Mouse (Mus musculus): ENCODE data around the gene Polr2a.

The Polr2a gene

DNA sequence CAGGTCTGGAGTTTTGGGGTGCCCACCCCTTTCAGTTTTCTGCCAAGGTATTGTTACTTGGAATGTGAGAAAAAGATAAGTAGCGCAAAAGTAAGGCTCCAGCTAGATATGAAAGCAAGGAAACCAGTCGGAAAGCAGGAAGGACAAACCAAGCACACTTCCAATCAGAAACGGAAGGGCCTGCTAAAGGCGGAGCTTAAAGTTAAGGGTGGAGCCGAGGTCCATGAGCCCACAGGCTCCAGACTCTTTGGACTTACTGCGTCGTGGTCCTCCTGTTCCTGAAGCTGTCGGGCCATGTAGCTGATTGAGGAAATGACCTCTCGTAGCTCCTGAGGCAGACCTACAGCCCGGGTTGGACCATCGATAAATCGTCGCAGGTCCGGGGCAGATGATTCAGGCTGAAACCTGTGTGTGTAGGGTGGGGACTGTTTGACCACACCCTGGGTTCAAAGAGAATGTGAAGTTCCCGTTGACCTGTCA lies 26.4 kb upstream of the Polr2a start:
- peak; percentile 33 to 52 for DNase-seq (ENCODE audit: low spot score in 2 of 2)

GRCm38 (mm10) chr11:69781828-69782227 lies 23.4 kb upstream of the Polr2a start:
- DNase-seq (ENCODE audit: low spot score in 2 of 2) = no peak

DNA sequence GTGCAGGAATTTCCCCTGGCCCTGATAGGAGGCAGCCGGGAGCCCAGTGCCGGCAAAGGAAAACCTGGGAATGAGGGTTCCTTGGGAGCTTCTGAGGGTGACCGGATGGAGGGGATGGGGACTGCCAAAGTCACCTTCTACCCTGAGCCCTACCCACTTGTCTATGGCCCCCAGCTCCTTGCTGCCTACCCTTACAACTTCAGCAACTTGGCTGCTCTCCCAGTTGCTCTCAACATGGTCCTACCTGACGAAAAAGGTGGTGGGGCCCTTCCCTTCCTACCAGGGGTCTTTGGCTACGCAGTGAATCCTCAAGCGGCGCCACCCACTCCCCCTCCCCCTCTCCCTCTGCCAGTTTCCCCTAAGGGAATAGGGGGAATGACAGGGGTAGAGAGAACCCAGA lies 20.5 kb upstream of the Polr2a start:
- no peak for DNase-seq (ENCODE audit: low spot score in 2 of 2)

GRCm38 (mm10) chr11:69778258-69778982 lies 20.0 kb upstream of the Polr2a start:
- no peak for DNase-seq (ENCODE audit: low spot score in 2 of 2)

GRCm38 (mm10) chr11:69777504-69778257 lies 19.2 kb upstream of the Polr2a start:
- DNase-seq (ENCODE audit: low spot score in 2 of 2) = no peak

GRCm38 (mm10) chr11:69776488-69776887 lies 18.1 kb upstream of the Polr2a start:
- DNase-seq (ENCODE audit: low spot score in 2 of 2) = no peak

DNA sequence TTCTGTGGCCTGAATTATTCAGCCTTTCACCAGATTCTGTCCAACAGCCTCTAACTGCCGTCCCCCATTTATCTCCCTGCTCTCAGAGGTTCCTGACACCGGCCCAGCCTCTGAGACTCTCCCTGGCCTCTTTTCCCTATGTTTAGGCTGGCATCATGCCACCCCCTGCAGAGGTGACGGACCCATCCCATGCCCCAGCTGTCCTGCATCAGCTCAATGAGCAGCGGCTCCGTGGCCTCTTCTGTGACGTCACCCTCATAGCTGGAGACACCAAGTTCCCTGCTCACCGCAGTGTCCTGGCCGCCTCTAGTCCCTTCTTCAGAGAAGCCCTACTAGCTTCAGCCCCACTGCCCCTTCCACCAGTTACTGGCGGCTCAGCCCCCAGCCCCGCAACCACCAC lies 17.3 kb upstream of the Polr2a start:
- no peak for DNase-seq (ENCODE audit: low spot score in 2 of 2)

DNA sequence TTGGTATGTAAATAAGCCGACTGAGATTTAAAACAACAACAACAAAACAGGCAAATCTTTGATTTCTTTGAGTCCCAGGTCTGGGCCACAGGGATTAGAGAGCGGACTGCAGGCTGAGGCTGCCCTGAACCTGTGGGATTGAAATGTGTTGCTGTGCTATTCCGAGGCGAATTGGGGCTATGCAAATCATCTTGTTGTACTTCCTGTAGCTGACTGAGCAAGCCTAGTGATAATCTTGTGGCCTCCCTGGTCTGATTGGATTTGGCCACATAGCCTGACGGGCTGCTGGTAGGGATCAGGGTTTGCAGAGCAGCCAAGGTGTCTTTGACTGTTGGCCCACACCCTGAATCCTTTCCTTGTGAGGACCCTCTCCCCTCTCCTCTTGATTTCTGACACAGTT lies 16.5 kb upstream of the Polr2a start:
- DNase-seq (ENCODE audit: low spot score in 2 of 2) = no peak

DNA sequence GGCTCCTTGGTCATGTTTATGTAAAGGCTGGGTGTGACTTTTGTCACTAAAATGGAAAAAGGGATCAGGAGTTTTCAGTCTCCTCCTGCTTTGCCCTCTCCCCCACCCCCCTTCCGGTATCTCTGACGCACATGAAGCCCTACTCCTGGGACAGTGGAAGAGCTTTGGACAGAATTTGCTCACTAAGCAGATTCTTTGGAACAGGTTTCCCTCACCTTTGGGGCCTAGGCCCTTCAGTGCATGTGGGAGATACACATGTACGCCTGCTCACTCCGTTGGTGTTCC lies 9.1 kb upstream of the Polr2a start:
- DNase-seq (ENCODE audit: low spot score in 2 of 2) = no peak

- DNase-seq (ENCODE audit: low spot score in 2 of 2) = no peak
These were observed 8.6 kb upstream of the Polr2a start for GRCm38 (mm10) chr11:69766872-69767624.

GRCm38 (mm10) chr11:69766126-69766609 lies 7.7 kb upstream of the Polr2a start:
- DNase-seq (ENCODE audit: low spot score in 2 of 2) = peak; percentile 62 to 74

DNA sequence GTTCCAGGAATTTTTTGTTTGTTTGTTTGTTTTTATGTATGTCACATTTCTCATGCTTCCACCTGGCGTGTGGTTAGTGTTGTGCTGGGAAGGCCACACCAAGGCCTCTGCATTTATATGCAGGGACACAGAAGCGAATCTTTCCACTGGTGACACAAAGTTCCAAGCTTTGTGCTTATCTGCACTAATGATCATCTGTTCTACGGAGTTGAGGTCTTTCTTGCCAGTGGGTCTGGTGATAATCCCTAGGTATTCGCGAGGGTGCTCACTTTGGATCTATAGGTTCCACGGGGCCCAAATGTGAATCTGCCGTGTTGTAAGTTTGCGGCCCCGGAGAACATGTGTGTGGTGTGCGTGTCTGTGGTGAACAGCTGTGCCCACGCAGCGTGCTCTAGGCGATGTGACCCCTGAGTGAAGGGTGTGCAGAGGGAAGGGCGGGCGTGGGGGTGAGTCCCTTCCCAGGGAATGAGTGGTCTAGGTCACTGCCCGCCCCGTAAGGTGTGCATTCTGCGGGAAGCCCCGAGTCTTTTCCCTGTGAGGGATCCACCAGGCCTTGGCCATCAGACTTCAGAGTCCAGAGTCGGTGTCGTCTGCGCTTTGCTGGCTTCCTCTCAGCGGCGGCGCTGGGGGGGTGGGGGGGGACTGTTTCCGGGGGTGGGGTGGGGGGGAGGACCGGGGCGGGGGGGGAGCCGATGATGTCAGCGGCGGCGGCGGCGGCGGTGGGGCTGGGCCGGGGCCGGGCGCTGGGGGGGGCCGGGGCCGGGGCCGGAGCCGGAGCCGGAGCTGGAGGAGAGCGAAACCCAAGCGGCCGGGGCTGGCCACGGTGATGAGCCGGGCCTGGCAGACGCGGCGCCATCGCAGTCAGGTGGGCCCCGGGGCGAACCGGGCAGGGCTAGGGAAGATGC lies 7.0 kb upstream of the Polr2a start, which contains the start of gene Zbtb4:
Gene Zbtb4 (plus strand): TSS at position 692 of the 905 bp plus-strand sequence.
- no peak for DNase-seq (ENCODE audit: low spot score in 2 of 2)

DNA sequence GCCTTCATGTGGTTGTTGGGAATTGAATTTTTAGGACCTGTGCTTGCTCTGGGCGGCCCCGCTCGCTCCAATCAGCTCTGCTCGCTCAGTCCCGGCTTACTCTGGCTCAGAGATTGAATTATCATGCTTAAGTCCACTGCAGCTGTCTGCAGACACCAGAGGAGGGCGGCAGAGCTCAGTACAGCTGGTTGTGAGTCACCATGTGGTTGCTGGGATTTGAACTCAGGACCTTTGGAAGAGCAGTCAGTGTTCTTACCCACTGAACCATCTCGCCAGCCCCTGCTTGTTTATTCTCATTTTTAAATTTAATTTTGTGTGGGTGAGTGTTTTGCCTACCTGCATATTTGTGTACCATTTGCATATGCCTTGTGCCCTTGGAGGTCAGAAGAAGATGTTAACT lies 5.1 kb upstream of the Polr2a start:
- DNase-seq (ENCODE audit: low spot score in 2 of 2) = no peak

DNA sequence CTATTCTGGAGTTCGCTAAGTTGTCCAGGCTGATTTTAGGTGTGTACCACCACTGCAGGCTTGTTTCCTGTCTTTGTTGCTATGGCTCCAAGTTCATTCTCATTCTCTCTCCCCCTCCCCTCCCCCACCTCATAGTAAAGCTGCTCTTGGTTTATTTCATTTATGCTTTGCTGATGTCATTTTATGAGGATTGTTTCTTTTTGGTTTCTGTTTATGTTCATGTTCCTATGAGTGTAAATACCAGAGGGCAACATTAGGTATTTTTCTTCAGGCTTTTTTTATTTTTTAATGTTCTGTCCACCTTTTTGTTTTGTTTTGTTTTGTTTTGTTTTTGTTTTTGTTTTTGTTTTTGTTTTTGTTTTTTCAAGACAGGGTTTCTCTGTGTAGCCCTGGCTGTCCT lies 3.4 kb upstream of the Polr2a start, which contains the start of gene Slc35g3:
Gene Slc35g3 (minus strand): TSS at position 101 of the 400 bp plus-strand sequence.
- no peak for DNase-seq (ENCODE audit: low spot score in 2 of 2)

GRCm38 (mm10) chr11:69760901-69761200 lies 2.4 kb upstream of the Polr2a start:
- no peak for DNase-seq (ENCODE audit: low spot score in 2 of 2)

- DNase-seq (ENCODE audit: low spot score in 2 of 2) = no peak
These were observed 1.9 kb upstream of the Polr2a start for GRCm38 (mm10) chr11:69760160-69760900.

DNA sequence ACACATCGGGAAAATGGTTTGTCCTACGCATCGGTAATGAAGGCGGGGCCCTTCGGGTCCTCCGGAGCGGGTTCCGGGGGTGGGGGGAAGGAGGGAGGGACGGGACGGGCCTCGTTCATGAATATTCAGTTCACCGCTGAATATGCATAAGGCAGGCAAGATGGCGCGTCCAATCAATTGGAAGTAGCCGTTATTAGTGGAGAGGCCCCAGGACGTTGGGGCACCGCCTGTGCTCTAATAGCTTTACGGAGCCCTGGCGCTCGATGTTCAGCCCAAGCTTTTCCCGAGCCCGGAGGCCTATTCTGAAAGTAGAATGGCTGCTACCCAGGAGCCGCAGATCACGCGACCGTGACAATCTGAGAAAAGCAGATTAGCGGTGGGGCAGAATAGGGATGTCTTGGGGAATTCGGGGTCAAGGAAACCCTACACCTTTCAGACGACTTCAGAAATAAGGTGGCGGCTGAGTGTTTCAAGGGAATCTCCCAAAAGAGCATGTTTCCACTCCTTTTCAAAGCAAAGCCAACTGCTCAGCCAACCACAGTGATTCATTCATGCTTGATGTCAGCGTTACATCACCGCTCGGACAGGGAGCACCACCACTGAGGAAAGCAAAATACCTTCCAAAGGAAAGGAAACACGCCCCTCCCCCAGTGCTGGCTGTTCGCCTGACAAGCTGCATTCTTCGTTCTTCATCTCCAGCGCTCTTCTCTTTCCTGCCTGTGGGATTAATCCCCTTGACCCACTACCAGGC lies 709 bp upstream of the Polr2a start:
- DNase-seq (ENCODE audit: low spot score in 2 of 2) = peak; percentile 71 to 87

DNA sequence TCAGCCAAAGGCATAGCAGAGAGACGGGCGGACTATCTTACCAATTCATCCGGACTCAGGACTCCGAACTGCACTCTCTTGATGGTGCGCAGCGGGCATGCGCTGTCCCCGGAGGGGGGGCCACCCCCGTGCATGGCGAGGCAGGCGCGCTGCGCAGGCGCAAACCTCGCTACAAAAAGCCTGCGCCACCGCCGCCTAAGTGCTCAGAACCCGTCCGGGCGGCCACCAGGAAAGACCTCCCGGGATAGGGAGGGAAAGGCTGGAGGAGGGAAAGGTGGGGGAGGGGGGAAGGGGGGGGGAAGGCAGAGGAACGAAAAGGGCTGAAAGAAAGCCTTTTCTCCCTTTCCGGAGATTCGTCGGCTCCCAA lies 364 bp downstream of the Polr2a start:
- peak; percentile 97 to 98 for DNase-seq (ENCODE audit: low spot score in 2 of 2)

DNA sequence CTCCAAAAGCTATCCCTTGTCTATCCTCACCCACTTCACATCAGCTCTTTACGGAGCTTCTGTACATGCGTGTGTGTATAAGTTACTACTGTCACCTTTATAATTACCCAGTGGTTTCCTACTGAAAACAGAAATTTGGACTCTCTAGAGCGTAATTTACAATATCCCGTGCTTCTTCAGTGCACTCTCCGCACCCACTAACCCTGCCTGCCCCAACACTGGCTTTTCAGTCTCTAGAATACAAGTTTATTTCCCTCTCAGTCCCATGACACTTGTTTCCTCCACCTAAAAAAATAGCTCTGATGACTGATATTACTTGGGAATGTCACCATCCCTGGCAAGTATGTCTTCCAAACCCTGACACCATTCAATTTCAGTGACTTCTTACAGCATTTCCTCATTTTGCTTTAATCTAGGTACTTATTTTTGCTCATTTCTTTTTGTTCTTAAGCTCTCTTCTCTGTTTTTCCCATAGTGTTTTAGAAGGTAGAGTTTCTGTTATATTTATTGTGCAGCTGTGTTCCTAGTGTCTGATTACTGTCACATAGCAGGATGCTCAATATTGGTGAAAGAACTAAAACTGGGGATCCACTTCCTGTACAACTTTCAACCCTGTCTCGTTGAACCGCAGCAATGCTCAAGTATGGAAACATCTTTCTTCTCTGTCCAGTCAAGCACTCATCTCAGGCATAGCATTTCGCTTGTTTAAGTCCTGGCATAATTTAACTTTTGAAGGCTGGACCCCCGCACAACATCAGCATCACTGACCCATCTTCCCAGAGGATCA lies 941 bp downstream of the Polr2a start:
- no peak for DNase-seq (ENCODE audit: low spot score in 2 of 2)

Data from urinary bladder, postnatal 36 days (tissue).